Mouse (Mus musculus) ES-Bruce4 (cell line): ENCODE measurements around the gene Cap2. TPM values are rescaled to one million over a fixed set of nuclear protein-coding genes. Genes with fewer than 3 reads are reported as not detected.

Experiments used
- H3K27ac ChIP-seq: 2 replicates; pipeline ENCODE4 v1.5.1; 2012; ENCODE audit warnings: low read length, inconsistent platforms; ENCODE audit not compliant: insufficient read depth
- H3K27me3 ChIP-seq: 2 replicates; pipeline ENCODE4 v1.6.1; 2012; ENCODE audit warnings: mild to moderate bottlenecking, low read length, inconsistent platforms; ENCODE audit not compliant: control insufficient read depth, poor library complexity, insufficient read depth, severe bottlenecking
- H3K36me3 ChIP-seq: 2 replicates; pipeline ENCODE4 v1.6.1; 2012; ENCODE audit warnings: inconsistent platforms, mild to moderate bottlenecking, low read length, moderate library complexity; ENCODE audit not compliant: control insufficient read depth, poor library complexity, insufficient read depth, severe bottlenecking
- H3K4me1 ChIP-seq: one replicate; pipeline ENCODE4 v1.8.1; 2011; ENCODE audit warnings: low read length; ENCODE audit not compliant: control insufficient read depth, insufficient read depth
- H3K4me3 ChIP-seq: 2 replicates; pipeline ENCODE4 v1.5.1; 2011; ENCODE audit warnings: low read depth, mild to moderate bottlenecking, low read length
- H3K9ac ChIP-seq: 2 replicates; pipeline ENCODE4 v1.6.1; 2012; ENCODE audit warnings: low read depth, mild to moderate bottlenecking, inconsistent platforms; ENCODE audit not compliant: poor library complexity, severe bottlenecking
- H3K9me3 ChIP-seq: replicated peaks from 2 replicates; pipeline ENCODE4 v1.6.1; 2012; ENCODE audit warnings: mild to moderate bottlenecking, low read length, inconsistent platforms; ENCODE audit not compliant: control insufficient read depth, poor library complexity, insufficient read depth, severe bottlenecking
- CTCF ChIP-seq: IDR thresholded peaks from one replicate; pipeline ENCODE4 v1.8.1; 2011; ENCODE audit warnings: low read depth, low read length
- EP300 ChIP-seq: IDR thresholded peaks from 2 replicates; pipeline ENCODE4 v1.6.1; 2011; ENCODE audit warnings: low read depth, low read length; ENCODE audit not compliant: insufficient read depth
- POLR2A ChIP-seq: IDR thresholded peaks from one replicate; pipeline ENCODE4 v1.8.1; 2011; ENCODE audit warnings: low read length; ENCODE audit not compliant: insufficient read depth
- polyA plus RNA-seq: library from polyadenylated mRNA; stranded (reverse); fragments of >200 nt; gene quantifications from 2 replicates; pipeline ENCODE4 v1.2.4, GENCODE M21; 2011; ENCODE audit warnings: low read depth; ENCODE audit not compliant: missing spikeins, insufficient read depth, insufficient read length

Cap2 gene
- polyA plus RNA-seq, 1 experiment: 0.81 TPM

GRCm38 (mm10) chr13:46517211-46517685 lies 15.6 kb downstream of the Cap2 start:
- H3K4me1 ChIP-seq: peaks cover 3% of the 10 kb centered on the region
- no peaks in the 10 kb centered on the region for H3K9me3 ChIP-seq
- no peak overlapping the region for H3K4me3 ChIP-seq
- H3K27me3 ChIP-seq: no peaks in the 10 kb centered on the region
- no peak for TF ChIP-seq CTCF
- TF ChIP-seq EP300: no peak
- no peak for TF ChIP-seq POLR2A
- H3K9ac ChIP-seq: no peak overlapping the region
- H3K36me3 ChIP-seq: no peaks in the 10 kb centered on the region
- no peak overlapping the region for H3K27ac ChIP-seq

GRCm38 (mm10) chr13:46521482-46521881 lies 19.8 kb downstream of the Cap2 start:
- Histone ChIP-seq H3K27ac (no peak overlapping the region), H3K9me3 (no peaks in the 10 kb centered on the region), H3K4me1 (peaks cover 2% of the 10 kb centered on the region), H3K9ac (no peak overlapping the region), H3K27me3 (no peaks in the 10 kb centered on the region), H3K4me3 (no peak overlapping the region), H3K36me3 (no peaks in the 10 kb centered on the region)
- TF ChIP-seq EP300 (no peak), CTCF (no peak), POLR2A (no peak)

- TF ChIP-seq CTCF (no peak), POLR2A (no peak), EP300 (no peak)
- peaks cover 2% of the 10 kb centered on the region for H3K4me1 ChIP-seq
- H3K4me3 ChIP-seq: no peak overlapping the region
- H3K9ac ChIP-seq: no peak overlapping the region
- no peaks in the 10 kb centered on the region for H3K9me3 ChIP-seq
- H3K27me3 ChIP-seq: no peaks in the 10 kb centered on the region
- no peaks in the 10 kb centered on the region for H3K36me3 ChIP-seq
- H3K27ac ChIP-seq: no peak overlapping the region
These were observed 21.1 kb downstream of the Cap2 start for GRCm38 (mm10) chr13:46522798-46523197.

GRCm38 (mm10) chr13:46523235-46523634 lies 21.6 kb downstream of the Cap2 start:
- H3K27me3 ChIP-seq: no peaks in the 10 kb centered on the region
- no peaks in the 10 kb centered on the region for H3K9me3 ChIP-seq
- no peak overlapping the region for H3K27ac ChIP-seq
- TF ChIP-seq POLR2A: no peak
- TF ChIP-seq EP300: no peak
- no peak for TF ChIP-seq CTCF
- H3K36me3 ChIP-seq: no peaks in the 10 kb centered on the region
- H3K4me1 ChIP-seq: peaks cover 2% of the 10 kb centered on the region
- H3K4me3 ChIP-seq: no peak overlapping the region
- no peak overlapping the region for H3K9ac ChIP-seq

- TF ChIP-seq EP300: no peak
- no peak for TF ChIP-seq CTCF
- no peak for TF ChIP-seq POLR2A
- Histone ChIP-seq H3K36me3 (no peaks in the 10 kb centered on the region), H3K27ac (no peak overlapping the region), H3K4me1 (peaks cover 2% of the 10 kb centered on the region), H3K27me3 (no peaks in the 10 kb centered on the region), H3K9me3 (no peaks in the 10 kb centered on the region), H3K9ac (no peak overlapping the region), H3K4me3 (no peak overlapping the region)
These were observed 22.1 kb downstream of the Cap2 start for GRCm38 (mm10) chr13:46523712-46524111.

GRCm38 (mm10) chr13:46525295-46526255 lies 23.9 kb downstream of the Cap2 start:
- H3K27ac ChIP-seq: no peak overlapping the region

More at GRCm38 (mm10) chr13:46525295-46526255, 23.9 kb downstream of the Cap2 start:
- H3K27me3 ChIP-seq: no peaks in the 10 kb centered on the region
- H3K36me3 ChIP-seq: no peaks in the 10 kb centered on the region
- no peak overlapping the region for H3K4me3 ChIP-seq
- H3K9me3 ChIP-seq: no peaks in the 10 kb centered on the region
- H3K9ac ChIP-seq: no peak overlapping the region
- H3K4me1 ChIP-seq: peaks cover 2% of the 10 kb centered on the region
- TF ChIP-seq CTCF (no peak), POLR2A (no peak)
